Mouse (Mus musculus) small intestine, adult 2 months (tissue): ENCODE results near the gene Sertad1. TPM values are rescaled to one million over a fixed set of nuclear protein-coding genes. Genes with fewer than 3 reads are reported as not detected.
"Not testable (repeated sequence)": the region's sequence is repeated elsewhere in the genome, so short reads cannot be mapped to it uniquely, and the experiment has no call there.

Experiments
- H3K27ac ChIP-seq: fragments of 200-500 bp; 2 replicates; pipeline ENCODE4 v1.5.1; 2012; ENCODE audit warnings: low read depth, low read length, control low read depth, inconsistent platforms; ENCODE audit not compliant: insufficient read depth
- H3K27me3 ChIP-seq: fragments of 200-500 bp; 2 replicates; pipeline ENCODE4 v1.6.1; 2012; ENCODE audit warnings: mild to moderate bottlenecking, moderate library complexity, low read length, inconsistent platforms; ENCODE audit not compliant: control insufficient read depth, insufficient read depth
- H3K36me3 ChIP-seq: fragments of 200-500 bp; 2 replicates; pipeline ENCODE4 v1.6.1; 2012; ENCODE audit warnings: mild to moderate bottlenecking, low read length, control low read depth, inconsistent platforms; ENCODE audit not compliant: control insufficient read depth, insufficient read depth
- H3K4me1 ChIP-seq: fragments of 200-500 bp; 2 replicates; pipeline ENCODE4 v1.6.1; 2012; ENCODE audit warnings: low read length, inconsistent platforms, mixed read lengths; ENCODE audit not compliant: control insufficient read depth, insufficient read depth, insufficient read length
- H3K4me3 ChIP-seq: fragments of 200-500 bp; 2 replicates; pipeline ENCODE4 v1.5.1; 2012; ENCODE audit warnings: low read depth, mild to moderate bottlenecking, control low read depth, inconsistent platforms, low read length, moderate library complexity
- CTCF ChIP-seq: fragments of 200-500 bp; IDR thresholded peaks from 2 replicates; pipeline ENCODE4 v1.5.1; 2012; ENCODE audit warnings: low read depth, mild to moderate bottlenecking, control low read depth, inconsistent platforms, low read length, moderate library complexity, mixed read lengths; ENCODE audit not compliant: insufficient replicate concordance, insufficient read length; ENCODE audit errors: extremely low read depth
- POLR2A ChIP-seq: fragments of 200-500 bp; IDR thresholded peaks from 2 replicates; pipeline ENCODE4 v1.6.1; 2012; ENCODE audit warnings: low read depth, mild to moderate bottlenecking, control low read depth, inconsistent platforms, low read length, moderate library complexity
- WGBS: fragments of 180-500 bp; shearing (Covaris S2); methylation state at CpG from one replicate; pipeline ENCODE4 v1.1.7; 2018; 5-methylcytosine and 5-hydroxymethylcytosine counted together
- polyA plus RNA-seq: library from polyadenylated mRNA; depleted of rRNA; stranded (reverse); fragments of >200 nt; gene quantifications from 2 replicates; pipeline ENCODE4 v1.2.3, GENCODE M21; 2012

Sertad1 gene
- polyA plus RNA-seq, 1 experiment = 156 TPM

DNA sequence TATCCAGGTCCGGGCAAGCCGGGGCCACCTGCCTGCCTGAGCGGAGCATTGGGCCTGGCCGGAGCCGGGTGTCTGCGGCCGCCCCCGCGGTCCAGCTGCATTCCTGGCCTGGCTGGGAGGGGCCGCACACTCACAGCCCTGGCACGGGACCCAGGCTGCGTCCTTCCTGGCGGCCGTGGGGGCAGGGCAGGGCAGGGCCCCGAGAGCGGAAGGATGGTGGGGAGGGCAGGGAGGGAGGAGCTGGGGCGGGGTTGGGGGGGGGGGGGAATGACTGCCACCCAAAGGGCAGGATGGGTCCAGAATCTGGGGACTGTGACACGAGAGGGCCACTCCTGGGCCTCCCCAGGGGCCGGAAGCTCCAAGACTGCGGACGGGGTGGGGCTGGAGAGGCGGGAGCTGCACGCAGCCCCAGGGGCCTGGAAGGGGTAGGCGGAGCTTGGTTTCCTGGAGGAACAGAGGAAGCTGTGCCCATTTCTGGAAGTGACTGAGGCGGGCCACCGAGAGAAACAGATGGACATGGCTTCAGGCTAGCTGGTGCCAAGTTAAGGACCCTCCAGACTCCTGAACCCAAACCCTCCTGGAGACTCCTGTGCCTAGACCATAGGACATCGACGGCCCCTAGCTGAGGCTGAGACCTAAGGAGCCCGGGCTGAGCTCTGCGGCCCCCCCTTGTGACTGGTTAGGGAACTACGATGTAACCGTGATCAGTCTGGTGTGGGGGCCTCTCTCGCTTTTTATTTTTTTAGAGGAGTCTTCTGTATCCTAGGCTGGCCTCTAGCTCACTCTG lies 4.0 kb downstream of the Sertad1 start:
- H3K36me3 ChIP-seq = peaks cover 12% of the 10 kb centered on the region
- WGBS = 2% methylated on average over 32 of the region's 33 CpGs

DNA sequence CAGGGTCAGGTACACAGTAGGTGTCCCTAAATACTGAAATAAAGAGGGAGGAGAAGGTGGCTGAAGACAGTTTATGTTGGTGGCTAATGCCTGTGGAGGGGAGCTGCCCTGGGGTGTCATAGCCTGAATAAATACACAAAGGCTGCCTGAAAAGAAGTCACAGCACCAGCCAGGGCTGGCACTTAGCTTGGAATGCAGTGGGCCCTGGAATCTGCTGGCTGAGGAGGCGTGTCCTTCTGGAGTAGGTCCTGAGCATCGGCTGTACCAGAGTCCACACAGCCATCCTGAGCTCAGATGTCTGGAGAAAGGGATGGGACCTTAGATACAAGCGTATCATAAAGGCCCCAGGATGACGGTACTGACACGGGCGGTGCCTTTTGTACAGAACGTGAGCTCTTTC lies 5.1 kb downstream of the Sertad1 start:
- Histone ChIP-seq H3K36me3 (peaks cover 12% of the 10 kb centered on the region), H3K4me1 (peaks cover 31% of the 10 kb centered on the region), H3K4me3 (no peak overlapping the region), H3K27ac (peak overlapping the region; percentile 36), H3K27me3 (no peaks in the 10 kb centered on the region)
- 59% methylated on average over 7 of the region's 7 CpGs for WGBS
- TF ChIP-seq POLR2A (no peak), CTCF (no peak)

More for the DNA sequence above, 4.0 kb downstream of the Sertad1 start:
- Histone ChIP-seq H3K27ac (peak overlapping the region; percentile 86), H3K4me3 (peak overlapping the region; percentile 62), H3K4me1 (peaks cover 31% of the 10 kb centered on the region), H3K27me3 (no peaks in the 10 kb centered on the region)
- TF ChIP-seq POLR2A (no peak; the same call in 1 of the 2 replicates), CTCF (peak; percentile 94)

DNA sequence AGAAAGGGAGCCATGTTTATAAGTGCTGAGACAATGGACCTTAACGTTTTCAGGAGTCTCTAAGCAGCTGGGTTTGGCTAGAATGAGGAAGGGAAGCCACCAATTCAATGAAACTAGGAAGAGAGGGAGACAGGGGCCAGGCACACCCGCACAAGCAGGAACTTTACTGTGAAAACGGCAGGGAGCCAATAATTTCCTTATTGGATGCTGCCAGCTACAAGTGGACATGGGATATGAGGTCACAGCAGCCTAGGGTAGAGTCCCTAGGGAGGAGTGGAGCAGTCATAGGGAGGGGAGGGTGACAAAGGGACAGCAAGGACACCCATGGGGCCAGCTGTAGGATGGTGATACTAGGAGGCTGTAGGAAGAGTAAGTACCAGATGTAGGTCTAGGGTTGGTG lies 6.3 kb downstream of the Sertad1 start:
- peaks cover 31% of the 10 kb centered on the region for H3K4me1 ChIP-seq
- H3K4me3 ChIP-seq = no peak overlapping the region
- H3K36me3 ChIP-seq = peaks cover 12% of the 10 kb centered on the region
- WGBS = 12% methylated on average over 3 of the region's 3 CpGs
- no peaks in the 10 kb centered on the region for H3K27me3 ChIP-seq
- TF ChIP-seq POLR2A = no peak
- no peak for TF ChIP-seq CTCF
- H3K27ac ChIP-seq = no peak overlapping the region

DNA sequence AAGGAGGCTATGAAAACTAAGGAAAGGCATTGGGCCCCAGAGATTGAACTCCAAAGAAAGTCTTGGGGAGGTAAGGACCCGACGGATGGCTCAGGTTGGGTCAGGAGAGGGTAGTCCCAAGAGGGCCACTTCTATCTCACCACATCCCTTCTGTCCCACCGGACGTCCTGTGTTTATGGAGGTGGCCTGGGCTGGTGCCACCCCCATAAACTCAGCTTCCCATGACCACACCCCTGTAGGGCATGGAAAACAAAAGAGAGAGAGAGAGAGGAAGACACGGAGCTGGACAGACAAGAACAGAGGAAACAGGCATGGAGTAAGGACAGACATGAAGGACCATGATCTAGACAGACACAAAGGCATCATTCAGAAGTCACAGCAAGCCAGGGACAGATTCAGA lies 6.7 kb downstream of the Sertad1 start:
- 76% methylated on average over 5 of the region's 5 CpGs for WGBS
- TF ChIP-seq CTCF = no peak
- no peak for TF ChIP-seq POLR2A
- H3K36me3 ChIP-seq = peaks cover 12% of the 10 kb centered on the region
- no peak overlapping the region for H3K27ac ChIP-seq
- peaks cover 28% of the 10 kb centered on the region for H3K4me1 ChIP-seq
- no peaks in the 10 kb centered on the region for H3K27me3 ChIP-seq
- H3K4me3 ChIP-seq = no peak overlapping the region

DNA sequence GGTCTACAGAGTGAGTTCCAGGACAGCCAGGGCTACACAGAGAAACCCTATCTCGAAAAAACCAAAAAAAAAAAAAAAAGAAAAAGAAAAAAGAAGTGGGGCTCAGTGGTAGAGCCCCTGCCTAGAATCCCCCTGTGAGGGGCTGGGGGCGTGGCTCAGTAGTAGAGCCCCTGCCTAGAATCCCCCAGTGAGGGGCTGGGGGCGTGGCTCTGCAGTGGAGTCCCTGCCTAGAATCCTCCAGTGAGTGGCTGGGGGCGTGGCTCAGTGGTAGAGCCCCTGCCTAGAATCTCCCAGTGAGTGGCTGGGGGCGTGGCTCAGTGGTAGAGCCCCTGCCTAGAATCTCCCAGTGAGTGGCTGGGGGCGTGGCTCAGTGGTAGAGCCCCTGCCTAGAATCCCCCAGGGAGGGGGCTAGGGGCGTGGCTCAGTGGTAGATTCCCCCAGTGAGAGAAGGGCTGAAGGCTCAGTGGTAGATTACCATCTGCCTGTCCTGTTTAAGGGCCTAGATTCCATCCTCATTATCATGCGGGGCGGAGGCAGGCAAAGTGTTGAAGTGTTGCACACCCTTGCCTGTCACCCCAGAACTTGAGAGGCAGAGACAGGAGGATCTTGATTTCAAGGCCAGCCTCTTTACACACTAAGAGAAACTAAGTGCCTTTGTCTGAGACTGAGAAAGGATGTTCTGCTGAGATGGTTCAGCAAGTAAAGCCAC lies 8.1 kb downstream of the Sertad1 start:
- not testable (repeated sequence) for H3K27ac ChIP-seq, H3K27me3 ChIP-seq, H3K36me3 ChIP-seq, H3K4me3 ChIP-seq
- peaks cover 21% of the 10 kb centered on the region for H3K4me1 ChIP-seq
- WGBS = 86% methylated on average over 9 of the region's 9 CpGs

DNA sequence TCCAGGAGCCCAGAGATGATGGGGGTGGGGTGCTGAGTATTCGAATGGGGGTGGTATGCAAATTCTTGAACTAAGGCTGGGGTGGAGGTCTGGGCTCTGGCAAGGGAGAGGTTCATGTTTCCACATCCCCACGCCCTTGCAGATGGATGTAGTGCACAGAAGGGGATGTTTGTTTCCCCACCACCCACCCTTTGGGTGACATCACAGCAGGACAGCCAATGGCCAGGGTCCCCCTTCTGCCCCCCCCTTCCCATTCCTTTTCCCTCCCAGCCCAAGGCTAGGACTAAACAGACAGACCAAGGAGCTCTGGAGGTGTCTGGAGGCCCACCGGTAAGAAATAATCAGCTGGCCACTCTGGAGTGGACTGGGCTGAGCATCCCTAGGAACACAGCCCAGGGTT lies 12.3 kb downstream of the Sertad1 start, which contains the start of gene Prx:
Prx (plus strand) TSS at position 289 of the 400 bp plus-strand sequence.
- peaks cover 5% of the 10 kb centered on the region; the same call in 1 of the 2 replicates for H3K4me1 ChIP-seq
- no peak within 1 kb of the TSS for H3K27ac ChIP-seq
- no peak for TF ChIP-seq CTCF
- no peak for TF ChIP-seq POLR2A
- no peak within 1 kb of the TSS for H3K4me3 ChIP-seq
- no peaks in the 10 kb centered on the region for H3K27me3 ChIP-seq
- no peaks in the 10 kb centered on the region for H3K36me3 ChIP-seq
- WGBS = 69% methylated on average over 3 of the region's 3 CpGs

DNA sequence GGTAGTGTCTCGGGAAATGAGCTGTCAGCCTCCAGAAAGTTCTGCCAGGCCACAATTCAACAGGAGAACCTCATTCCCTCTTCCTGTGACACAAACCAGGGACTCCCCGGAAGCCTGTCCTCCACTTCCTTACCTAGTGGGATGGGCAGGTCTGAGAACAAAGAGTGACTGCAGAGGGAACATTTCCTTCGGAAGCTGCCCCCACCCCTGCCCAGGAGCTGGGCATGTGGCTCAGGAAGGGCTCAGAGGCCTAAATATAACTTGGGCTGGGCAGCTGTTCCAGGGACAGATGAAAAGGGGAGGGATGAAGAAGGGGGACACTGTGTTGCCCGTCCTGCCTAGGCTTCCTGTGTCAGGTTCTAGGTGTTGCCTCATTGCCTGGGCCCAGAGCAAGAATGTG lies 14.9 kb downstream of the Sertad1 start:
- Histone ChIP-seq H3K4me1 (peaks cover 5% of the 10 kb centered on the region; the same call in 1 of the 2 replicates), H3K4me3 (no peak overlapping the region), H3K27me3 (no peaks in the 10 kb centered on the region), H3K36me3 (no peaks in the 10 kb centered on the region), H3K27ac (no peak overlapping the region)
- 69% methylated on average over 4 of the region's 4 CpGs for WGBS
- no peak for TF ChIP-seq POLR2A
- TF ChIP-seq CTCF = no peak
